Mouse (Mus musculus): ENCODE measurements around the gene Gm29609. TPM values are rescaled to one million over a fixed set of nuclear protein-coding genes. Genes with fewer than 3 reads are reported as not detected.

Gm29609 gene
- polyA plus RNA-seq (2015; fragmentation: Nextera tagmentation; extraction: Ambion mirVana), result 1.5 and 1.9 TPM in 2 replicates

GRCm38 (mm10) chr5:31179766-31180630 is at the start of gene Gm29609, which contains the start of gene Gtf3c2:
Gm29609 (minus strand) TSS chr5:31179911.
Gtf3c2 (minus strand) TSS chr5:31180144.
- Histone ChIP-seq H3K9ac (ENCODE audit: low read length) (peak within 1 kb of the TSS; percentile 82), H3K4me3 (ENCODE audit: low read length) (peak within 1 kb of the TSS; percentile 97), H3K27ac (ENCODE audit: low read length) (peak within 1 kb of the TSS; percentile 100), H3K36me3 (ENCODE audit: control insufficient read depth, insufficient read depth, low read length) (no peaks in the 10 kb centered on the region), H3K27me3 (ENCODE audit: control insufficient read depth, insufficient read depth, low read depth, low read length) (no peaks in the 10 kb centered on the region), H3K9me3 (ENCODE audit: control insufficient read depth, low read length) (no peaks in the 10 kb centered on the region), H3K4me1 (replicated peaks; ENCODE audit: control insufficient read depth, insufficient read depth, low read length) (peaks cover 8% of the 10 kb centered on the region), H3K4me2 (ENCODE audit: low read depth, low read length) (peak within 1 kb of the TSS; percentile 87)
- WGBS, result under 1% methylated on average over 59 of the region's 59 CpGs
- peak; percentile 98 for ATAC-seq (ENCODE audit: low read depth)

- Histone ChIP-seq H3K36me3 (ENCODE audit: control insufficient read depth, insufficient read depth, low read length) (no peaks in the 10 kb centered on the region), H3K27ac (ENCODE audit: low read length) (no peak overlapping the region), H3K9me3 (ENCODE audit: control insufficient read depth, low read length) (no peaks in the 10 kb centered on the region), H3K4me1 (replicated peaks; ENCODE audit: control insufficient read depth, insufficient read depth, low read length) (no peaks in the 10 kb centered on the region), H3K4me3 (ENCODE audit: low read length) (no peak overlapping the region), H3K27me3 (ENCODE audit: control insufficient read depth, insufficient read depth, low read depth, low read length) (no peaks in the 10 kb centered on the region), H3K9ac (ENCODE audit: low read length) (no peak overlapping the region), H3K4me2 (ENCODE audit: low read depth, low read length) (no peak overlapping the region)
- WGBS, result 60% methylated on average over 1 of the region's 1 CpGs
- no peak for ATAC-seq (ENCODE audit: low read depth)
Measured at GRCm38 (mm10) chr5:31226641-31227040, 46.9 kb upstream of the Gm29609 start.

- H3K27me3 ChIP-seq (ENCODE audit: control insufficient read depth, insufficient read depth, low read depth, low read length), result no peaks in the 10 kb centered on the region
- H3K9ac ChIP-seq (ENCODE audit: low read length), result no peak overlapping the region
- H3K4me3 ChIP-seq (ENCODE audit: low read length), result no peak overlapping the region
- no peaks in the 10 kb centered on the region for H3K36me3 ChIP-seq (ENCODE audit: control insufficient read depth, insufficient read depth, low read length)
- H3K9me3 ChIP-seq (ENCODE audit: control insufficient read depth, low read length), result no peaks in the 10 kb centered on the region
- WGBS, result 93% methylated on average over 9 of the region's 9 CpGs
- ATAC-seq (ENCODE audit: low read depth), result no peak
- peaks cover 7% of the 10 kb centered on the region for H3K4me1 ChIP-seq (replicated peaks; ENCODE audit: control insufficient read depth, insufficient read depth, low read length)
- H3K27ac ChIP-seq (ENCODE audit: low read length), result no peak overlapping the region
- no peak overlapping the region for H3K4me2 ChIP-seq (ENCODE audit: low read depth, low read length)
Measured at GRCm38 (mm10) chr5:31222696-31223095, 43.0 kb upstream of the Gm29609 start.

GRCm38 (mm10) chr5:31221304-31221945 is 41.7 kb upstream of the Gm29609 start:
- peak overlapping the region; percentile 99 for H3K4me3 ChIP-seq (ENCODE audit: low read length)
- 14% methylated on average over 11 of the region's 11 CpGs for WGBS
- no peak for ATAC-seq (ENCODE audit: low read depth)

GRCm38 (mm10) chr5:31220448-31221303 is 41.0 kb upstream of the Gm29609 start, which contains the start of gene Ppm1g:
Ppm1g (minus strand) TSS chr5:31220687.
- H3K4me2 ChIP-seq (ENCODE audit: low read depth, low read length), result peak within 1 kb of the TSS; percentile 76
- H3K4me1 ChIP-seq (replicated peaks; ENCODE audit: control insufficient read depth, insufficient read depth, low read length), result peaks cover 10% of the 10 kb centered on the region
- no peaks in the 10 kb centered on the region for H3K9me3 ChIP-seq (ENCODE audit: control insufficient read depth, low read length)
- H3K4me3 ChIP-seq (ENCODE audit: low read length), result peak within 1 kb of the TSS; percentile 99
- H3K36me3 ChIP-seq (ENCODE audit: control insufficient read depth, insufficient read depth, low read length), result no peaks in the 10 kb centered on the region
- H3K27ac ChIP-seq (ENCODE audit: low read length), result peak within 1 kb of the TSS; percentile 90
- peak within 1 kb of the TSS; percentile 94 for H3K9ac ChIP-seq (ENCODE audit: low read length)
- WGBS, result under 1% methylated on average over 65 of the region's 70 CpGs
- ATAC-seq (ENCODE audit: low read depth), result peak; percentile 97
- H3K27me3 ChIP-seq (ENCODE audit: control insufficient read depth, insufficient read depth, low read depth, low read length), result no peaks in the 10 kb centered on the region

More at GRCm38 (mm10) chr5:31221304-31221945, 41.7 kb upstream of the Gm29609 start:
- Histone ChIP-seq H3K27ac (ENCODE audit: low read length) (peak overlapping the region; percentile 85), H3K36me3 (ENCODE audit: control insufficient read depth, insufficient read depth, low read length) (no peaks in the 10 kb centered on the region), H3K4me1 (replicated peaks; ENCODE audit: control insufficient read depth, insufficient read depth, low read length) (peaks cover 10% of the 10 kb centered on the region), H3K9me3 (ENCODE audit: control insufficient read depth, low read length) (no peaks in the 10 kb centered on the region), H3K4me2 (ENCODE audit: low read depth, low read length) (peak overlapping the region; percentile 68), H3K27me3 (ENCODE audit: control insufficient read depth, insufficient read depth, low read depth, low read length) (no peaks in the 10 kb centered on the region), H3K9ac (ENCODE audit: low read length) (peak overlapping the region; percentile 72)

GRCm38 (mm10) chr5:31219911-31220447 is 40.3 kb upstream of the Gm29609 start:
- WGBS, result under 1% methylated on average over 32 of the region's 40 CpGs
- no peaks in the 10 kb centered on the region for H3K27me3 ChIP-seq (ENCODE audit: control insufficient read depth, insufficient read depth, low read depth, low read length)
- peak overlapping the region; percentile 76 for H3K4me2 ChIP-seq (ENCODE audit: low read depth, low read length)

GRCm38 (mm10) chr5:31219474-31219873 is 39.8 kb upstream of the Gm29609 start:
- Histone ChIP-seq H3K27me3 (ENCODE audit: control insufficient read depth, insufficient read depth, low read depth, low read length) (no peaks in the 10 kb centered on the region), H3K4me3 (ENCODE audit: low read length) (peak overlapping the region; percentile 99), H3K4me1 (replicated peaks; ENCODE audit: control insufficient read depth, insufficient read depth, low read length) (peaks cover 10% of the 10 kb centered on the region), H3K9ac (ENCODE audit: low read length) (peak overlapping the region; percentile 94), H3K27ac (ENCODE audit: low read length) (peak overlapping the region; percentile 90), H3K36me3 (ENCODE audit: control insufficient read depth, insufficient read depth, low read length) (no peaks in the 10 kb centered on the region), H3K9me3 (ENCODE audit: control insufficient read depth, low read length) (no peaks in the 10 kb centered on the region), H3K4me2 (ENCODE audit: low read depth, low read length) (peak overlapping the region; percentile 76)
- no peak for ATAC-seq (ENCODE audit: low read depth)
- WGBS, result under 1% methylated on average over 11 of the region's 11 CpGs

More at GRCm38 (mm10) chr5:31219911-31220447, 40.3 kb upstream of the Gm29609 start:
- peak overlapping the region; percentile 94 for H3K9ac ChIP-seq (ENCODE audit: low read length)
- peaks cover 10% of the 10 kb centered on the region for H3K4me1 ChIP-seq (replicated peaks; ENCODE audit: control insufficient read depth, insufficient read depth, low read length)
- H3K9me3 ChIP-seq (ENCODE audit: control insufficient read depth, low read length), result no peaks in the 10 kb centered on the region
- peak overlapping the region; percentile 90 for H3K27ac ChIP-seq (ENCODE audit: low read length)
- peak overlapping the region; percentile 99 for H3K4me3 ChIP-seq (ENCODE audit: low read length)
- peak; percentile 34 for ATAC-seq (ENCODE audit: low read depth)
- H3K36me3 ChIP-seq (ENCODE audit: control insufficient read depth, insufficient read depth, low read length), result no peaks in the 10 kb centered on the region

GRCm38 (mm10) chr5:31219070-31219469 is 39.4 kb upstream of the Gm29609 start:
- no peaks in the 10 kb centered on the region for H3K9me3 ChIP-seq (ENCODE audit: control insufficient read depth, low read length)
- H3K4me1 ChIP-seq (replicated peaks; ENCODE audit: control insufficient read depth, insufficient read depth, low read length), result peaks cover 10% of the 10 kb centered on the region
- H3K36me3 ChIP-seq (ENCODE audit: control insufficient read depth, insufficient read depth, low read length), result no peaks in the 10 kb centered on the region
- peak overlapping the region; percentile 76 for H3K4me2 ChIP-seq (ENCODE audit: low read depth, low read length)
- H3K9ac ChIP-seq (ENCODE audit: low read length), result peak overlapping the region; percentile 43; the same call in 1 of the 2 replicates
- no peak for ATAC-seq (ENCODE audit: low read depth)
- H3K27ac ChIP-seq (ENCODE audit: low read length), result no peak overlapping the region; the same call in 1 of the 2 replicates
- 0% methylated on average over 2 of the region's 2 CpGs for WGBS
- H3K27me3 ChIP-seq (ENCODE audit: control insufficient read depth, insufficient read depth, low read depth, low read length), result no peaks in the 10 kb centered on the region
- peak overlapping the region; percentile 43 for H3K4me3 ChIP-seq (ENCODE audit: low read length)

All from lung, embryonic 16.5 days (tissue).